23 mouse cellular contexts compared by ENCODE assay signal in the genomic region with DNA sequence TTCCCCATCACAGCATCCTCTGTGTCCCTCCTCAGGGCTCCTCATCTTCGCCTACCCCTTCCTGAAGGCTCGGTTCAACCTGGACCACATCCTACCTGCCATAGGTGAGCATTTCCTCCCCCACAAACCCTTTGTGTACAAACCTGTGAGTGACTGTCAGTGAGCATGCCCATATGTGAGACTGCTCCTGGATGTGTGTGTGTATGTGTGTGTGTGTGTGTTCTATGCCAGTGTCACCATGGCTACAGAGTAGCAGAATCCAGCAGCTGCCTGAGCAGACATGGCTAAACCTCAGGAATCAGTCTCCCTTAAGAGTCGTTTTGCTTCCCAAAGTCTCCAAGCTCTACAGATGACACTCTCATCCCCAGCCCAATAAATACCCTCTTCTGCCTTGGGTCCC. TPM values are rescaled to one million over a fixed set of nuclear protein-coding genes. Genes with fewer than 3 reads are reported as not detected.
DNase-seq lines count a peak whose midpoint lies in the region; ATAC-seq and TF ChIP-seq lines count a peak whose summit lies in the region.
"Had no signal": no experiment of that assay in that cellular context is flagged by ENCODE, and none has a peak within 500 bp of the region (broad histone marks: within the 10 kb centered on the region; RNA-seq: fewer than 3 reads in every experiment).

No protein-coding gene starts in this region.

- H3K36me3 ChIP-seq in hindbrain, embryonic 15.5 days = no peaks in the 10 kb centered on the region
- no peaks in the 10 kb centered on the region for H3K36me3 ChIP-seq in hindbrain, embryonic 10.5 days
- H3K36me3 ChIP-seq in neural tube, embryonic 14.5 days (ENCODE audit: control insufficient read depth, insufficient read depth, low read length) = no peaks in the 10 kb centered on the region
- H3K36me3 ChIP-seq in forebrain, embryonic 15.5 days = no peaks in the 10 kb centered on the region
- H3K36me3 ChIP-seq in midbrain, postnatal 0 days (ENCODE audit: insufficient read depth, low read length) = no peaks in the 10 kb centered on the region
- H3K36me3 ChIP-seq: embryonic facial prominence, embryonic 13.5 days; heart, embryonic 12.5 days had no signal

- TF ChIP-seq CTCF in midbrain, postnatal 0 days (IDR thresholded peaks at IDR 0.05) = no peak

- H3K4me1 ChIP-seq in hindbrain, embryonic 15.5 days (replicated peaks) = peaks cover 30% of the 10 kb centered on the region
- peaks cover 40% of the 10 kb centered on the region for H3K4me1 ChIP-seq in hindbrain, embryonic 10.5 days (replicated peaks)
- no peaks in the 10 kb centered on the region; the same call in 1 of the 2 replicates for H3K4me1 ChIP-seq in neural tube, embryonic 14.5 days (ENCODE audit: control insufficient read depth, insufficient read depth, low read length)
- peaks cover 18% of the 10 kb centered on the region for H3K4me1 ChIP-seq in forebrain, embryonic 15.5 days
- peaks cover 20% of the 10 kb centered on the region for H3K4me1 ChIP-seq in midbrain, postnatal 0 days (ENCODE audit: insufficient read depth, low read length)

- no peak overlapping the region for H3K4me3 ChIP-seq in hindbrain, embryonic 15.5 days
- no peak overlapping the region for H3K4me3 ChIP-seq in hindbrain, embryonic 10.5 days
- no peak overlapping the region for H3K4me3 ChIP-seq in neural tube, embryonic 14.5 days (ENCODE audit: low read depth, low read length)
- no peak overlapping the region for H3K4me3 ChIP-seq in forebrain, embryonic 15.5 days
- no peak overlapping the region for H3K4me3 ChIP-seq in midbrain, postnatal 0 days (ENCODE audit: low read depth, low read length)
- H3K4me3 ChIP-seq: embryonic facial prominence, embryonic 13.5 days; heart, embryonic 12.5 days had no signal

- no peak overlapping the region for H3K4me2 ChIP-seq in hindbrain, embryonic 15.5 days
- no peak overlapping the region for H3K4me2 ChIP-seq in neural tube, embryonic 14.5 days (ENCODE audit: low read depth, low read length)
- H3K4me2 ChIP-seq in forebrain, embryonic 15.5 days (replicated peaks) = no peak overlapping the region
- H3K4me2 ChIP-seq in midbrain, postnatal 0 days (ENCODE audit: low read depth, low read length, poor library complexity, severe bottlenecking) = no peak overlapping the region
- H3K4me2 ChIP-seq: embryonic facial prominence, embryonic 13.5 days; heart, embryonic 12.5 days had no signal

- DNase-seq in hindbrain, embryonic 10.5 days (ENCODE audit: low spot score) = no peak
- no peak for DNase-seq in neural tube, embryonic 10.5 days (ENCODE audit: extremely low spot score, low spot score)
- DNase-seq in midbrain, postnatal 0 days (ENCODE audit: low spot score) = peak; percentile 85
- no peak for DNase-seq in gastrocnemius, adult 18-20 months (ENCODE audit: low spot score)
- no peak for DNase-seq in kidney, adult 8-10 months
- DNase-seq: cerebellum, adult 2 months; gastrocnemius, postnatal 36 days; heart, postnatal 4 days; kidney, adult 11 months; kidney, postnatal 36 days; lung, adult 2 months had no signal

- peak; percentile 77 for ATAC-seq in hindbrain, embryonic 15.5 days (ENCODE audit: low FRiP score, low read depth)
- ATAC-seq in neural tube, embryonic 14.5 days (ENCODE audit: low read depth) = peak; percentile 64
- peak; percentile 62; the same call in 1 of the 2 replicates for ATAC-seq in forebrain, embryonic 15.5 days (replicated peaks)
- peak; percentile 82 for ATAC-seq in midbrain, postnatal 0 days (ENCODE audit: low FRiP score)

- 70% methylated on average over 3 of the region's 3 CpGs for WGBS in hindbrain, embryonic 15.5 days
- WGBS in hindbrain, embryonic 10.5 days = 83% methylated on average over 3 of the region's 3 CpGs
- 69% methylated on average over 3 of the region's 3 CpGs for WGBS in neural tube, embryonic 14.5 days
- WGBS in forebrain, embryonic 15.5 days = 78% methylated on average over 3 of the region's 3 CpGs
- WGBS in midbrain, postnatal 0 days = 66% methylated on average over 3 of the region's 3 CpGs

- H3K9ac ChIP-seq in hindbrain, embryonic 15.5 days = no peak overlapping the region
- no peak overlapping the region for H3K9ac ChIP-seq in neural tube, embryonic 14.5 days (replicated peaks; ENCODE audit: low read depth, low read length)
- H3K9ac ChIP-seq in forebrain, embryonic 15.5 days (replicated peaks) = no peak overlapping the region
- 0 out of 2 replicates have a peak overlapping the region, but pooled peaks have one; percentile 8 for H3K9ac ChIP-seq in midbrain, postnatal 0 days (replicated peaks; ENCODE audit: low read length, poor library complexity, severe bottlenecking)
- H3K9ac ChIP-seq: embryonic facial prominence, embryonic 13.5 days; heart, embryonic 12.5 days had no signal

- H3K27ac ChIP-seq in hindbrain, embryonic 15.5 days (replicated peaks) = peak overlapping the region; percentile 58
- H3K27ac ChIP-seq in hindbrain, embryonic 10.5 days = no peak overlapping the region
- H3K27ac ChIP-seq in neural tube, embryonic 14.5 days (ENCODE audit: low read depth, low read length) = 0 out of 2 replicates have a peak overlapping the region, but pooled peaks have one; percentile 28
- peak overlapping the region; percentile 4; the same call in 1 of the 2 replicates for H3K27ac ChIP-seq in forebrain, embryonic 15.5 days (replicated peaks)
- peak overlapping the region; percentile 62; the same call in 1 of the 2 replicates for H3K27ac ChIP-seq in midbrain, postnatal 0 days (ENCODE audit: low read depth, low read length)
- H3K27ac ChIP-seq: embryonic facial prominence, embryonic 13.5 days; macrophage had no signal

- H3K27me3 ChIP-seq in hindbrain, embryonic 15.5 days = peaks cover 25% of the 10 kb centered on the region
- H3K27me3 ChIP-seq in hindbrain, embryonic 10.5 days (ENCODE audit: insufficient read depth, poor library complexity, severe bottlenecking) = peaks cover 36% of the 10 kb centered on the region
- peaks cover 11% of the 10 kb centered on the region for H3K27me3 ChIP-seq in neural tube, embryonic 14.5 days (ENCODE audit: control insufficient read depth, insufficient read depth, low read length)
- H3K27me3 ChIP-seq in forebrain, embryonic 15.5 days = peaks cover 10% of the 10 kb centered on the region
- H3K27me3 ChIP-seq in midbrain, postnatal 0 days (ENCODE audit: insufficient read depth, low read length) = peaks cover 14% of the 10 kb centered on the region

- no peaks in the 10 kb centered on the region for H3K9me3 ChIP-seq in hindbrain, embryonic 15.5 days
- no peaks in the 10 kb centered on the region for H3K9me3 ChIP-seq in hindbrain, embryonic 10.5 days
- H3K9me3 ChIP-seq in neural tube, embryonic 14.5 days (ENCODE audit: control insufficient read depth, low read length) = no peaks in the 10 kb centered on the region
- H3K9me3 ChIP-seq in forebrain, embryonic 15.5 days = no peaks in the 10 kb centered on the region
- H3K9me3 ChIP-seq in midbrain, postnatal 0 days (ENCODE audit: low read length) = no peaks in the 10 kb centered on the region
- H3K9me3 ChIP-seq: embryonic facial prominence, embryonic 13.5 days; heart, embryonic 12.5 days had no signal

RNA-seq across cellular contexts. Expression of gene Kncn, which starts 1.6 kb away (rescaled TPM):
- polyA plus RNA-seq in hindbrain, embryonic 15.5 days (2015; fragmentation: Nextera tagmentation; extraction: Ambion mirVana) = 0.14 TPM in 1 of 2 replicates, not detected in the other
- not detected in 2 replicates for polyA plus RNA-seq in hindbrain, embryonic 10.5 days (2016; fragmentation: Nextera tagmentation; extraction: Ambion mirVana)
- polyA plus RNA-seq in neural tube, embryonic 14.5 days (2014; fragmentation: Nextera tagmentation; extraction: Ambion mirVana) = 0.09 and 0.27 TPM in 2 replicates
- not detected in 2 replicates for polyA plus RNA-seq in forebrain, embryonic 15.5 days (2015; fragmentation: Nextera tagmentation; extraction: Ambion mirVana)
- total RNA-seq in midbrain, postnatal 0 days (2014; rRNA removed) = 0.09 and 0.11 TPM in 2 replicates
- 0.16 and 0.25 TPM in 2 replicates for polyA plus RNA-seq in midbrain, postnatal 0 days (2015; fragmentation: Nextera tagmentation; extraction: Ambion mirVana)
- not detected for total RNA-seq in gastrocnemius, adult 18-20 months (2021)
- total RNA-seq: ES-E14; gastrocnemius, postnatal 36 days; heart, postnatal 4 days; liver, adult 2 months; monocyte, adult 5-6 weeks; neutrophil, adult 5-6 weeks had no signal
- polyA plus RNA-seq: embryonic facial prominence, embryonic 13.5 days; heart, embryonic 12.5 days; liver, adult 2 months; lung, adult 2 months; macrophage; stomach, embryonic 14.5 days had no signal

RNA-seq across cellular contexts. Expression of gene 6430628N08Rik, which starts 4.6 kb away (rescaled TPM):
- 0.27 and 0.42 TPM in 2 replicates for polyA plus RNA-seq in hindbrain, embryonic 15.5 days (2015; fragmentation: Nextera tagmentation; extraction: Ambion mirVana)
- 0.10 TPM in 1 of 2 replicates, not detected in the other for polyA plus RNA-seq in hindbrain, embryonic 10.5 days (2016; fragmentation: Nextera tagmentation; extraction: Ambion mirVana)
- polyA plus RNA-seq in neural tube, embryonic 14.5 days (2014; fragmentation: Nextera tagmentation; extraction: Ambion mirVana) = 2.0 TPM in 1 of 2 replicates, not detected in the other
- 0.20 TPM in 1 of 2 replicates, not detected in the other for polyA plus RNA-seq in forebrain, embryonic 15.5 days (2015; fragmentation: Nextera tagmentation; extraction: Ambion mirVana)
- 0.33 and 0.66 TPM in 2 replicates for total RNA-seq in midbrain, postnatal 0 days (2014; rRNA removed)
- 0.94 and 1.2 TPM in 2 replicates for polyA plus RNA-seq in midbrain, postnatal 0 days (2015; fragmentation: Nextera tagmentation; extraction: Ambion mirVana)
- total RNA-seq in gastrocnemius, adult 18-20 months (2021) = not detected
- total RNA-seq: ES-E14; gastrocnemius, postnatal 36 days; heart, postnatal 4 days; liver, adult 2 months; monocyte, adult 5-6 weeks; neutrophil, adult 5-6 weeks had no signal
- polyA plus RNA-seq: cortical plate, adult 2 months; embryonic facial prominence, embryonic 13.5 days; heart, embryonic 12.5 days; liver, adult 2 months; lung, adult 2 months; macrophage; stomach, embryonic 14.5 days had no signal

RNA-seq across cellular contexts. Expression of gene Mknk1, which starts 46.8 kb away (rescaled TPM):
- polyA plus RNA-seq in hindbrain, embryonic 15.5 days (2015; fragmentation: Nextera tagmentation; extraction: Ambion mirVana) = 22.9 and 23.0 TPM in 2 replicates
- 26.0 and 30.7 TPM in 2 replicates for polyA plus RNA-seq in hindbrain, embryonic 10.5 days (2016; fragmentation: Nextera tagmentation; extraction: Ambion mirVana)
- 19.9 and 23.0 TPM in 2 replicates for polyA plus RNA-seq in neural tube, embryonic 14.5 days (2014; fragmentation: Nextera tagmentation; extraction: Ambion mirVana)
- 22.1 and 24.8 TPM in 2 replicates for polyA plus RNA-seq in forebrain, embryonic 15.5 days (2015; fragmentation: Nextera tagmentation; extraction: Ambion mirVana)
- total RNA-seq in midbrain, postnatal 0 days (2014; rRNA removed) = 18.5 and 27.8 TPM in 2 replicates
- 22.8 and 23.2 TPM in 2 replicates for polyA plus RNA-seq in midbrain, postnatal 0 days (2015; fragmentation: Nextera tagmentation; extraction: Ambion mirVana)
- total RNA-seq in gastrocnemius, adult 18-20 months (2021) = 10 to 100 TPM; 21.8 to 26.1 TPM

RNA-seq across cellular contexts. Expression of gene Dmbx1, which starts 53.9 kb away (rescaled TPM):
- 8.3 and 8.6 TPM in 2 replicates for polyA plus RNA-seq in hindbrain, embryonic 15.5 days (2015; fragmentation: Nextera tagmentation; extraction: Ambion mirVana)
- polyA plus RNA-seq in hindbrain, embryonic 10.5 days (2016; fragmentation: Nextera tagmentation; extraction: Ambion mirVana) = 3.2 and 4.0 TPM in 2 replicates
- polyA plus RNA-seq in neural tube, embryonic 14.5 days (2014; fragmentation: Nextera tagmentation; extraction: Ambion mirVana) = 0.62 and 0.85 TPM in 2 replicates
- 0.23 TPM in 1 of 2 replicates, not detected in the other for polyA plus RNA-seq in forebrain, embryonic 15.5 days (2015; fragmentation: Nextera tagmentation; extraction: Ambion mirVana)
- 9.6 and 10.3 TPM in 2 replicates for total RNA-seq in midbrain, postnatal 0 days (2014; rRNA removed)
- polyA plus RNA-seq in midbrain, postnatal 0 days (2015; fragmentation: Nextera tagmentation; extraction: Ambion mirVana) = 7.7 and 8.7 TPM in 2 replicates
- not detected for total RNA-seq in gastrocnemius, adult 18-20 months (2021)
- total RNA-seq: gastrocnemius, postnatal 36 days; heart, postnatal 4 days; liver, adult 2 months; monocyte, adult 5-6 weeks; neutrophil, adult 5-6 weeks had no signal
- polyA plus RNA-seq: heart, embryonic 12.5 days; liver, adult 2 months; lung, adult 2 months; macrophage; stomach, embryonic 14.5 days had no signal

RNA-seq across cellular contexts. Expression of gene Mob3c, which starts 58.0 kb away (rescaled TPM):
- 5.2 and 5.9 TPM in 2 replicates for polyA plus RNA-seq in hindbrain, embryonic 15.5 days (2015; fragmentation: Nextera tagmentation; extraction: Ambion mirVana)
- polyA plus RNA-seq in hindbrain, embryonic 10.5 days (2016; fragmentation: Nextera tagmentation; extraction: Ambion mirVana) = 3.8 and 6.2 TPM in 2 replicates
- 4.7 and 5.6 TPM in 2 replicates for polyA plus RNA-seq in neural tube, embryonic 14.5 days (2014; fragmentation: Nextera tagmentation; extraction: Ambion mirVana)
- polyA plus RNA-seq in forebrain, embryonic 15.5 days (2015; fragmentation: Nextera tagmentation; extraction: Ambion mirVana) = 5.2 and 5.9 TPM in 2 replicates
- 3.7 and 12.1 TPM in 2 replicates for total RNA-seq in midbrain, postnatal 0 days (2014; rRNA removed)
- polyA plus RNA-seq in midbrain, postnatal 0 days (2015; fragmentation: Nextera tagmentation; extraction: Ambion mirVana) = 2.8 and 3.1 TPM in 2 replicates
- 1 to 10 TPM; 2.1 to 2.2 TPM for total RNA-seq in gastrocnemius, adult 18-20 months (2021)
